Mouse (Mus musculus) left cerebral cortex, postnatal 10 days (tissue): ENCODE results near the gene Rint1. TPM values are rescaled to one million over a fixed set of nuclear protein-coding genes. Genes with fewer than 3 reads are reported as not detected.
"Not testable (repeated sequence)": the region's sequence is repeated elsewhere in the genome, so short reads cannot be mapped to it uniquely, and the experiment has no call there.

ENCODE experiments used
- DNase-seq, 2 experiments: peaks; one replicate each; pipeline ENCODE4 v3.0.0; 2021 to 2022; ENCODE audit warnings: low spot score in 2 of 2, mixed read lengths in 1 of 2; ENCODE audit errors: extremely low spot score in 1 of 2
- intact Hi-C: fragments of 180-260 bp; cut with DNase I; formaldehyde crosslinking; loops from one replicate; pipeline ENCODE4 v1.15.1; 2025
- total RNA-seq, 2 experiments: library from RNA; stranded (reverse); gene quantifications; 2 replicates each; pipeline ENCODE4 v1.2.3; 2021

Rint1 gene
- total RNA-seq, 2 experiments from 2014 or later: 22.1 to 22.6 TPM

- no peak for DNase-seq
- intact Hi-C loops: no loop called here
Observed at GRCm38 (mm10) chr5:23822306-23822705, 34.8 kb downstream of the Rint1 start.

- DNase-seq: no peak
- intact Hi-C loops: no loop called here
Observed at GRCm38 (mm10) chr5:23824171-23824733, 36.7 kb downstream of the Rint1 start.

GRCm38 (mm10) chr5:23826321-23827004 is 39.0 kb downstream of the Rint1 start:
- intact Hi-C loops: no loop called here
- DNase-seq: peak in 1 of 2 experiments; percentile 65

- intact Hi-C loops: no loop called here
- DNase-seq: peak in 1 of 2 experiments; percentile 63
Observed at GRCm38 (mm10) chr5:23830897-23831752, 43.6 kb downstream of the Rint1 start.

- intact Hi-C loops, DNase-seq: not testable (repeated sequence)
Observed at GRCm38 (mm10) chr5:23835691-23836090, 48.2 kb downstream of the Rint1 start.

- no peak for DNase-seq
- intact Hi-C loops: no loop called here
Observed at GRCm38 (mm10) chr5:23838158-23838557, 50.6 kb downstream of the Rint1 start.

GRCm38 (mm10) chr5:23843674-23844530 is 56.4 kb downstream of the Rint1 start, which contains the start of gene Tomm7:
TSS of gene Tomm7 (minus strand) at chr5:23844161.
- intact Hi-C loops: no loop called here
- DNase-seq: peak; percentile 97 to 99

GRCm38 (mm10) chr5:23844531-23844841 is 57.0 kb downstream of the Rint1 start:
- DNase-seq: peak; percentile 44 to 74
- intact Hi-C loops: no loop called here

- DNase-seq: no peak
- intact Hi-C loops: no loop called here
Observed at GRCm38 (mm10) chr5:23845141-23845540, 57.6 kb downstream of the Rint1 start.

GRCm38 (mm10) chr5:23850345-23851159 is 63.0 kb downstream of the Rint1 start:
- intact Hi-C loops: loop anchor here (2.0 kb wide), 1 partner anchor 226 kb away; no protein-coding TSS in a partner anchor
- DNase-seq: peak; percentile 83 to 93

- intact Hi-C loops: loop anchor here (2.0 kb wide), 1 partner anchor 226 kb away; no protein-coding TSS in a partner anchor
- not testable (repeated sequence) for DNase-seq
Observed at GRCm38 (mm10) chr5:23851160-23851555, 63.6 kb downstream of the Rint1 start.

GRCm38 (mm10) chr5:23852916-23853315 is 65.4 kb downstream of the Rint1 start:
- intact Hi-C loops: not testable (repeated sequence)
- DNase-seq: peak in 1 of 2 experiments; percentile 48

GRCm38 (mm10) chr5:23855484-23855883 is 68.0 kb downstream of the Rint1 start:
- no peak for DNase-seq
- intact Hi-C loops: no loop called here

GRCm38 (mm10) chr5:23856164-23856563 is 68.7 kb downstream of the Rint1 start:
- intact Hi-C loops: no loop called here
- no peak for DNase-seq

- DNase-seq: no peak
- intact Hi-C loops: no loop called here
Observed at GRCm38 (mm10) chr5:23857189-23857588, 69.7 kb downstream of the Rint1 start.

GRCm38 (mm10) chr5:23858001-23858400 is 70.5 kb downstream of the Rint1 start:
- intact Hi-C loops: no loop called here
- DNase-seq: no peak

- intact Hi-C loops: no loop called here
Observed at GRCm38 (mm10) chr5:23858643-23859042, 71.1 kb downstream of the Rint1 start.

More at GRCm38 (mm10) chr5:23858643-23859042, 71.1 kb downstream of the Rint1 start:
- DNase-seq: no peak
